Mouse (Mus musculus) cerebellum, adult 2 months (tissue): ENCODE results near the gene Arid5b. TPM values are rescaled to one million over a fixed set of nuclear protein-coding genes. Genes with fewer than 3 reads are reported as not detected.

Experiments
- DNase-seq, 2 experiments: peaks; one replicate each; pipeline ENCODE4 v3.0.0; 2021
- H3K27ac ChIP-seq: fragments of 200-500 bp; 2 replicates; pipeline ENCODE4 v1.5.1; 2012; ENCODE audit warnings: low read length, control low read depth, inconsistent platforms; ENCODE audit not compliant: insufficient read depth
- H3K27me3 ChIP-seq: fragments of 200-500 bp; 2 replicates; pipeline ENCODE4 v1.6.1; 2012; ENCODE audit warnings: inconsistent platforms, mild to moderate bottlenecking, low read length, moderate library complexity; ENCODE audit not compliant: control insufficient read depth, insufficient read depth
- H3K4me1 ChIP-seq: fragments of 200-500 bp; 2 replicates; pipeline ENCODE4 v1.6.1; 2011; ENCODE audit warnings: low read length; ENCODE audit not compliant: control insufficient read depth, insufficient read depth
- H3K4me3 ChIP-seq: fragments of 200-500 bp; replicated peaks from 2 replicates; pipeline ENCODE3; 2011; ENCODE audit warnings: mild to moderate bottlenecking, low read depth, low read length, control low read depth; ENCODE audit not compliant: insufficient read depth
- CTCF ChIP-seq: fragments of 200-500 bp; IDR thresholded peaks from 2 replicates; pipeline ENCODE4 v1.5.1; 2011; ENCODE audit warnings: low read depth, mild to moderate bottlenecking, control low read depth, low read length, moderate library complexity, borderline replicate concordance; ENCODE audit not compliant: insufficient read depth
- POLR2A ChIP-seq: fragments of 200-500 bp; IDR thresholded peaks from 2 replicates; pipeline ENCODE4 v1.6.1; 2011; ENCODE audit warnings: low read length, control low read depth, borderline replicate concordance; ENCODE audit not compliant: insufficient read depth
- WGBS: fragments of 180-500 bp; shearing (Covaris S2); methylation state at CpG from one replicate; pipeline ENCODE4 v1.1.7; 2018; 5-methylcytosine and 5-hydroxymethylcytosine counted together
- polyA plus RNA-seq: library from polyadenylated mRNA; depleted of rRNA; stranded (reverse); fragments of >200 nt; gene quantifications from 2 replicates; pipeline ENCODE4 v1.2.3, GENCODE M21; 2012

Gene Arid5b
- polyA plus RNA-seq, 1 experiment, result 10.9 TPM

DNA sequence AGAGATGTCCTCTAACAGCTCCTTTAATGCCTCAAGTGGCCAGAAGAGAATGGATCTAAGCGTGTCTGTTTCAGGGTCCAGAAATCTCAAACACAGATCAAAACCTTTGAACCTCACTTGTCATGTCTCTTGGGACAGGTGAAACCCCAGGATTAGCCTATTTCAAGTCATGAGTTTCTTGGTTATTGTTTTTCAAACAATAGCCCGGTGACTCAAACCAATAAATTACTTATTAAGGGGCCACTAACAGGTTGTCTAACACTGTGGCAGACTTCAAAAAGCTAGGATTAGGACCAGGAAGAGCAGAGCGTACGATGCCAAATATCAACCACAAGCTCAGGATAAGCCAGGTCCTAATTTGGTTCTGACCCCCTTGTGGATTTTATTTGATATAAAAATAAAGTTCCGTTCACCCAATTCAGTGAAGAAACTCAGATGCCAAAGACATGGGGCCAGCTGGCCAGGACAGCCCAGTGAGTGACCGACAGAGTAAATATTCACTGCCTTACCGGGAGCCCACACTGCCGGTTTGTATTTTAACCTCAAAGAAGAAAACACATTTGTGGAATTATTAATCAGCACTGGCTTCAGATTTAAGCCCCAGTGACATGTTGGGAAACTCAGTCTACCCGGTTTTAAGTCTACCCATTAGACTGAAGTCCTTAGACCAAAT is 15.1 kb downstream of the Arid5b start:
- 61% methylated on average over 9 of the region's 9 CpGs for WGBS
- no peak overlapping the region for H3K27ac ChIP-seq
- no peak for DNase-seq
- H3K27me3 ChIP-seq, result no peaks in the 10 kb centered on the region
- TF ChIP-seq CTCF, result no peak
- no peak for TF ChIP-seq POLR2A
- H3K4me1 ChIP-seq, result peaks cover 4% of the 10 kb centered on the region
- H3K4me3 ChIP-seq, result no peak overlapping the region

DNA sequence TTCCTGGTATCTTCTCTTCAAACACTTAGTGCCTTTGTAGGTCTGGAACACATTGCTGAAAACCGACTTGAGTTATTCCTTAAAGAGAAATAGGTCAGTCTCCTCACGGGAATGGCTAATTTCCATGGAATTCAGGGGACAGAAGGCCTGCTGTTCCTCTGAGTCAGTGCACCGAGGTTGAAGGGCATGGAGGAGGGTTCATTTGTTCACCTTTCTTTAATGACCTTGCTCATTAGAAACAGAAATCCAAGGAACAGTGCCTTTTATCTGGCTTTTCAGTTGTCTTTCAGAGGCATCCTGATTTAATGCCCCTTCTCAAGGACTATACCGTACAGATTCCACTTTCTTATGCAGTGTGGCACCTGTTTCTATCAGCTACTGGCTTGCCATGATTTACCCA is 18.9 kb downstream of the Arid5b start:
- H3K4me3 ChIP-seq, result no peak overlapping the region
- H3K27ac ChIP-seq, result no peak overlapping the region
- peaks cover 4% of the 10 kb centered on the region; the same call in 1 of the 2 replicates for H3K4me1 ChIP-seq
- 28% methylated on average over 4 of the region's 4 CpGs for WGBS
- DNase-seq, result peak in 1 of 2 experiments; percentile 14
- TF ChIP-seq POLR2A (no peak), CTCF (no peak)
- no peaks in the 10 kb centered on the region for H3K27me3 ChIP-seq

- Histone ChIP-seq H3K27me3 (no peaks in the 10 kb centered on the region), H3K4me3 (no peak overlapping the region), H3K27ac (no peak overlapping the region), H3K4me1 (peaks cover 4% of the 10 kb centered on the region; the same call in 1 of the 2 replicates)
- TF ChIP-seq POLR2A (no peak), CTCF (no peak)
- 90% methylated on average over 10 of the region's 10 CpGs for WGBS
- no peak for DNase-seq
Observed at GRCm38 (mm10) chr10:68257358-68258056, 21.0 kb downstream of the Arid5b start.

DNA sequence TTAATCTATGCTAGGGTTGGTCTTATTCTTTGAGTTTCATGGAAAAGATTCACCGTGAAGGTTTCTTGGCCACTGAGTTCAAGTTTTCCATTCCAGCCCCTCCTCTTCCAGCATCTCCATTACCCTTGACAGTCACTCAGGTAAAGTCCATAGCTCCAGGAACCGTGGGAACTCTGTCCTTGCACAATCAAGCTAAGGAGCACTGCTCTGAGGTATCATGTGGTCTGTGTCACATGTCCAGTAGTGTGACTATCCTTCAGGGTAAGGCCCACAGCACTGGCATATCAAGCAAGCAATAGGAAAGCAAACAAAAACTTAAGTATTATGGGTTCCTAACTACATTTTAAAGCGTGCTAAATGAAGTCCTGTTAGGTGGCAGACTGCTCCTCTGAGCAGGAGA is 22.4 kb downstream of the Arid5b start:
- Histone ChIP-seq H3K27ac (no peak overlapping the region), H3K4me1 (peaks cover 4% of the 10 kb centered on the region; the same call in 1 of the 2 replicates), H3K4me3 (no peak overlapping the region), H3K27me3 (no peaks in the 10 kb centered on the region)
- 90% methylated on average over 3 of the region's 3 CpGs for WGBS
- DNase-seq, result no peak
- TF ChIP-seq POLR2A (no peak), CTCF (no peak)

GRCm38 (mm10) chr10:68253452-68254117 is 25.0 kb downstream of the Arid5b start:
- DNase-seq, result no peak
- WGBS, result 85% methylated on average over 7 of the region's 7 CpGs
- Histone ChIP-seq H3K4me1 (no peaks in the 10 kb centered on the region), H3K27ac (no peak overlapping the region), H3K27me3 (no peaks in the 10 kb centered on the region), H3K4me3 (no peak overlapping the region)
- no peak for TF ChIP-seq CTCF
- TF ChIP-seq POLR2A, result no peak

- Histone ChIP-seq H3K27ac (no peak overlapping the region), H3K4me1 (no peaks in the 10 kb centered on the region), H3K27me3 (no peaks in the 10 kb centered on the region), H3K4me3 (no peak overlapping the region)
- TF ChIP-seq CTCF (no peak), POLR2A (no peak)
- DNase-seq, result no peak
- WGBS, result 95% methylated on average over 4 of the region's 4 CpGs
Observed at GRCm38 (mm10) chr10:68252650-68253049, 25.9 kb downstream of the Arid5b start.

DNA sequence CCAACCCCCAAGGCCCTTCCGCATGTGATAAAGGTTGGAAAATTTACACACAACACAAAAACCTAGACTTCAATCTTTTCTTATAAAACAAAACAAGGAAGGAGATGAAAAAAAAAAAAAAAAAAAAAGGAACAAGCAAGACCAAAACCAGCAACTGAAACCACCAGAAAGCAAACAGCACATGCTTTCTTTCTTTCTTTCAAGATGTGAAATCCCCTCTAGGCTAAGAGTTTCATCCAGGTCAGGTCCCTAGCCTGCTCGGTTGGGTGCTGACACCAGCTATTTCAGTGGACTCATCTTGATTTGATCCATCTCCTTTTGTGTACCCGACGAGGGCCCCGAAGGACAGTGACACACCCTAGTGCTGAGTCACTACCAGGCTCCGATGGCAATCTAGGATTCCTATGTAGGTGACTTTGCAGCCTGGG is 29.2 kb downstream of the Arid5b start:
- 53% methylated on average over 6 of the region's 6 CpGs for WGBS
- H3K4me3 ChIP-seq, result no peak overlapping the region
- H3K4me1 ChIP-seq, result no peaks in the 10 kb centered on the region
- TF ChIP-seq POLR2A, result no peak
- TF ChIP-seq CTCF, result no peak
- H3K27ac ChIP-seq, result no peak overlapping the region
- no peak for DNase-seq
- H3K27me3 ChIP-seq, result no peaks in the 10 kb centered on the region
